Mouse (Mus musculus) neural tube, embryonic 11.5 days (tissue): Measurements from ENCODE around the gene Mrpl58. TPM values are rescaled to one million over a fixed set of nuclear protein-coding genes. Genes with fewer than 3 reads are reported as not detected.

Experiments
- ATAC-seq: fragments of 200-750 bp; cut with Nextera tagmentation; 2 replicates; pipeline ENCODE4 v1.8.0; 2017; ENCODE audit warnings: moderate number of reproducible peaks, mild to moderate bottlenecking, moderate TSS enrichment, moderate library complexity; ENCODE audit not compliant: insufficient read depth, low FRiP score, low TSS enrichment
- DNase-seq: peaks from one replicate; pipeline ENCODE4 v3.0.0-alpha.2; 2015; ENCODE audit warnings: low spot score
- H3K27ac ChIP-seq: fragments of 300-500 bp; sonication (generic); 2 replicates; pipeline ENCODE4 v1.5.1; 2014; ENCODE audit warnings: low read depth, mild to moderate bottlenecking, low read length
- H3K27me3 ChIP-seq: fragments of 300-500 bp; sonication (generic); 2 replicates; pipeline ENCODE4 v1.6.1; 2014; ENCODE audit warnings: mild to moderate bottlenecking, low read length, mixed read lengths; ENCODE audit not compliant: control insufficient read depth, insufficient read depth
- H3K36me3 ChIP-seq: fragments of 300-500 bp; sonication (generic); 2 replicates; pipeline ENCODE4 v1.6.1; 2014; ENCODE audit warnings: mild to moderate bottlenecking, low read length, moderate library complexity, mixed read lengths; ENCODE audit not compliant: control insufficient read depth, insufficient read depth
- H3K4me1 ChIP-seq: fragments of 300-500 bp; sonication (generic); 2 replicates; pipeline ENCODE4 v1.6.1; 2014; ENCODE audit warnings: low read length, mixed read lengths; ENCODE audit not compliant: control insufficient read depth, insufficient read depth
- H3K4me2 ChIP-seq: fragments of 300-500 bp; sonication (generic); 2 replicates; pipeline ENCODE4 v1.6.1; 2014; ENCODE audit warnings: low read depth, mild to moderate bottlenecking, moderate library complexity
- H3K4me3 ChIP-seq: fragments of 300-500 bp; sonication (generic); 2 replicates; pipeline ENCODE4 v1.5.1; 2014; ENCODE audit warnings: low read depth, low read length
- H3K9ac ChIP-seq: fragments of 300-500 bp; sonication (generic); 2 replicates; pipeline ENCODE4 v1.6.1; 2014; ENCODE audit warnings: mild to moderate bottlenecking, low read length
- H3K9me3 ChIP-seq: fragments of 300-500 bp; sonication (generic); 2 replicates; pipeline ENCODE4 v1.6.1; 2016; ENCODE audit warnings: low read length; ENCODE audit not compliant: control insufficient read depth
- WGBS: fragments of 180-500 bp; shearing (Covaris S2); extraction: QIAGEN DNeasy Blood & Tissue Kit; methylation state at CpG from one replicate; pipeline ENCODE4 v1.1.7; 2014; 5-methylcytosine and 5-hydroxymethylcytosine counted together
- polyA plus RNA-seq: library from polyadenylated mRNA; unstranded; fragments of >200 nt; fragmentation: Nextera tagmentation; extraction: Ambion mirVana; gene quantifications from 2 replicates; pipeline ENCODE4 v1.2.1, GENCODE M21; 2014

The Mrpl58 gene
- polyA plus RNA-seq, 1 experiment from 2014 or later: 230 TPM

DNA sequence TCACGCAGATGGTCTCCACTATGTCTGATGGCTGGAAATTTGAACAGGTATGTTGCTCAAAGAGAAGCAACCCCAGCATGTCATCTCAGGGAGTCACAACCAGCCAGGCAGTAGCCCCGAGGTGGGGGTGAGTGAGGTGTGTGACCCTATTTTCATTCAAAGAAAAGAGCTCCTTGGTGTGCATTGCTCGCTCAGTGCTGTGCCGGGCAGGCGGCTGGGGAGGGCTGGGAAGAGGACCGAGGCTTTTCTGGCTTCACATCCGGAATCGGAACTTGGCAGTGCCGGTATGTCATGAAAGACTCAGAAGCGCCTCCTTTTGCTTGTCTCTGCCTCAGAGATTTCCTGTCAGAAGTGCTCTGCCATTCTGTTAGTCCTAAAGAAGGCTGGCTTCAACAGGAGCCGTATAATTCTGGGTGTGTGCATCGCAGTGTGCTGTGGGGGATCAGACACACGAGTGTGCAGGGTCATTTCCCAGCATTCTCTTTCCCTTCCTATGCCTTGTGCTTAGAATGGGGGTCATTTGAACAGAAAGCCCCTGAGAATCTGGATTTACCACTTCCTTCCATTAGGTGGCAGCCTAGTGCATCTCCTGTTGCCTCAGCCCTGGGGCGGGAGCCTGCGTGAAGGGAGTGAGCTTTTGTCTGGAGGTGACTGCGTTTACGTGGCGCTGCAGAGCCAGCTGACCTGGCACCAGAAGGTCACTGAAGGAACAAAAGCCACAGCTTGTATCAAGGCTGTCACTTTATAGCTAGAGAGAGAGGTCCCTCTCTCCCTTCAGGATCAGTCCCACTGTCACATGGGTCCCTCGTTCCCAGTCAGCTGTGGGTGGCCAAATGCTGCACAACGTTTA lies 24.2 kb downstream of the Mrpl58 start:
- H3K4me2 ChIP-seq: no peak overlapping the region
- DNase-seq (peak; percentile 84), ATAC-seq (peak; percentile 38; the same call in 1 of the 2 replicates)
- peak overlapping the region; percentile 9; the same call in 1 of the 2 replicates for H3K9ac ChIP-seq
- no peaks in the 10 kb centered on the region for H3K4me1 ChIP-seq
- no peaks in the 10 kb centered on the region for H3K27me3 ChIP-seq
- H3K9me3 ChIP-seq: no peaks in the 10 kb centered on the region
- no peak overlapping the region for H3K4me3 ChIP-seq
- peaks cover 8% of the 10 kb centered on the region for H3K36me3 ChIP-seq
- WGBS: 34% methylated on average over 20 of the region's 20 CpGs
- peak overlapping the region; percentile 2 for H3K27ac ChIP-seq

- H3K36me3 ChIP-seq: peaks cover 8% of the 10 kb centered on the region
- no peak for ATAC-seq
These were observed 25.8 kb downstream of the Mrpl58 start for GRCm38 (mm10) chr11:115429307-115429706.

GRCm38 (mm10) chr11:115430561-115430960 lies 27.0 kb downstream of the Mrpl58 start:
- H3K27me3 ChIP-seq: no peaks in the 10 kb centered on the region
- H3K9me3 ChIP-seq: no peaks in the 10 kb centered on the region
- 96% methylated on average over 6 of the region's 6 CpGs for WGBS
- no peak overlapping the region for H3K27ac ChIP-seq
- H3K36me3 ChIP-seq: peaks cover 8% of the 10 kb centered on the region
- no peak overlapping the region for H3K4me3 ChIP-seq
- no peak overlapping the region for H3K4me2 ChIP-seq
- no peak for ATAC-seq
- no peak overlapping the region for H3K9ac ChIP-seq
- H3K4me1 ChIP-seq: no peaks in the 10 kb centered on the region; the same call in 1 of the 2 replicates
- DNase-seq: no peak

More at GRCm38 (mm10) chr11:115429307-115429706, 25.8 kb downstream of the Mrpl58 start:
- H3K4me2 ChIP-seq: no peak overlapping the region
- H3K27ac ChIP-seq: no peak overlapping the region
- DNase-seq: no peak
- no peak overlapping the region for H3K4me3 ChIP-seq
- WGBS: 91% methylated on average over 7 of the region's 7 CpGs
- H3K9ac ChIP-seq: no peak overlapping the region
- H3K4me1 ChIP-seq: no peaks in the 10 kb centered on the region
- no peaks in the 10 kb centered on the region for H3K9me3 ChIP-seq
- no peaks in the 10 kb centered on the region for H3K27me3 ChIP-seq

GRCm38 (mm10) chr11:115432814-115433213 lies 29.3 kb downstream of the Mrpl58 start:
- DNase-seq (no peak), ATAC-seq (no peak)
- Histone ChIP-seq H3K36me3 (peaks cover 8% of the 10 kb centered on the region), H3K27ac (no peak overlapping the region), H3K4me2 (no peak overlapping the region), H3K9me3 (no peaks in the 10 kb centered on the region), H3K9ac (no peak overlapping the region), H3K4me1 (no peaks in the 10 kb centered on the region; the same call in 1 of the 2 replicates), H3K4me3 (no peak overlapping the region), H3K27me3 (no peaks in the 10 kb centered on the region)
- 90% methylated on average over 4 of the region's 4 CpGs for WGBS

GRCm38 (mm10) chr11:115433342-115433741 lies 29.8 kb downstream of the Mrpl58 start:
- H3K4me1 ChIP-seq: no peaks in the 10 kb centered on the region; the same call in 1 of the 2 replicates
- DNase-seq (no peak), ATAC-seq (no peak)
- no peaks in the 10 kb centered on the region for H3K27me3 ChIP-seq
- WGBS: 81% methylated on average over 6 of the region's 6 CpGs
- no peak overlapping the region for H3K4me2 ChIP-seq
- H3K9me3 ChIP-seq: no peaks in the 10 kb centered on the region
- no peak overlapping the region for H3K4me3 ChIP-seq
- no peak overlapping the region for H3K27ac ChIP-seq
- H3K9ac ChIP-seq: no peak overlapping the region
- H3K36me3 ChIP-seq: peaks cover 8% of the 10 kb centered on the region

- peak; percentile 55 for DNase-seq
- no peaks in the 10 kb centered on the region for H3K9me3 ChIP-seq
- H3K4me2 ChIP-seq: peak overlapping the region; percentile 43
- no peak for ATAC-seq
- H3K4me1 ChIP-seq: no peaks in the 10 kb centered on the region; the same call in 1 of the 2 replicates
- 5% methylated on average over 31 of the region's 31 CpGs for WGBS
- H3K27me3 ChIP-seq: no peaks in the 10 kb centered on the region
- peak overlapping the region; percentile 44 for H3K9ac ChIP-seq
- no peaks in the 10 kb centered on the region; the same call in none of the 2 replicates for H3K36me3 ChIP-seq
- H3K4me3 ChIP-seq: peak overlapping the region; percentile 16
- H3K27ac ChIP-seq: no peak overlapping the region
These were observed 32.2 kb downstream of the Mrpl58 start for GRCm38 (mm10) chr11:115435596-115436337.

GRCm38 (mm10) chr11:115437571-115438122 lies 34.1 kb downstream of the Mrpl58 start:
- Histone ChIP-seq H3K9me3 (no peaks in the 10 kb centered on the region), H3K4me3 (no peak overlapping the region), H3K4me1 (no peaks in the 10 kb centered on the region; the same call in 1 of the 2 replicates), H3K27ac (no peak overlapping the region), H3K27me3 (no peaks in the 10 kb centered on the region), H3K4me2 (no peak overlapping the region), H3K36me3 (no peaks in the 10 kb centered on the region), H3K9ac (no peak overlapping the region)
- no peak for DNase-seq
- WGBS: 90% methylated on average over 5 of the region's 5 CpGs
- ATAC-seq: no peak

- H3K9me3 ChIP-seq: no peaks in the 10 kb centered on the region
- DNase-seq: no peak
- no peak overlapping the region for H3K27ac ChIP-seq
- no peak for ATAC-seq
- H3K27me3 ChIP-seq: no peaks in the 10 kb centered on the region
- H3K4me1 ChIP-seq: no peaks in the 10 kb centered on the region; the same call in 1 of the 2 replicates
- WGBS: 90% methylated on average over 3 of the region's 3 CpGs
- H3K4me2 ChIP-seq: no peak overlapping the region
- no peak overlapping the region for H3K4me3 ChIP-seq
- H3K9ac ChIP-seq: no peak overlapping the region
- no peaks in the 10 kb centered on the region for H3K36me3 ChIP-seq
These were observed 35.8 kb downstream of the Mrpl58 start for GRCm38 (mm10) chr11:115439326-115439725.
